Mouse (Mus musculus): ENCODE results near the gene Mef2b. TPM values are rescaled to one million over a fixed set of nuclear protein-coding genes. Genes with fewer than 3 reads are reported as not detected.

The Mef2b gene
- under 1 TPM; 0.25 to 0.29 TPM for total RNA-seq (2021)
- long read RNA-seq, experiment 1, partial matches to known transcripts: 0 of 3 reads
- long read RNA-seq, experiment 1, other reads (novel, unspliced or antisense): 3 of 3 reads
- long read RNA-seq, experiment 2: 0 reads

DNA sequence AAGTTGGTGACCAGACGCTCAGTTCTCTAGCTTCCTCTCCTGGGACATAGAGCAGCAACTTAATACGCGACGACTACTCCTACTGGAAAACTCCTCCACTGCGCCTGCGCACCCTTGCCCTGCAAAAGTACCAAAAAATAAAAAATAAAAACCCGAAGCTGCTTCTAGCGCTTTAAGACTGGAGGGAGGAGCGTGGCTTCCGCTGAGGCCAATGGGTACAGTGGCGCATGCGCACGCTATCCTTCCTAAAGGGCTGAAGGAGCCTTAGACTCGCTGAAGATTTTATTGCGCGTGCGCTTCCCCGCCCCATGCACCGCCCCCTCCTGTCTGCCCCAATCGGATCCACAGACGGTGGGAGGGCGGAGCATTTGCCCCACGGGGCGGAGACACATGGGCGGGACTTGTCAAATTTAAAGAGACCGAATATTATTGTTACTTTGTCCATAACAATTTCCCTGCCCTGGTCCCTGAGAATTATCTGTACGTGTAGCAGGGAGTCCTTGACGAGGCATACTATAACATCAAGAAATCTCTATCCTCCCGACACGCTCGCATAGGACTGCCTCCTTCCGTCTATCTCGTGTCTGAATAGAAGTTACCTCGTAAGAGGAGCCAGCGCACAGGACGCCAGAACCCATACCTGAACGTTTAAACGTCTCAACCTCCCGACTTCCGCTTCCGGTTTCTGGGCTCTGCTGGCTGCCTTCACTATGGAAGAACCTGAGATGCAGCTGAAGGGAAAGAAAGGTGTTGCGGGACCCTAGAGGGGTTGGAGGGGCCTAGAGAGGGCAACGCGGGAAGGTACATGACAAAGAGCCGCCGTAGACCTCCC, at the start of gene Mef2b, which contains the start of the genes Rfxank and Borcs8:
Mef2b (plus strand) TSS at position 686 of the 832 bp plus-strand sequence.
Rfxank (minus strand) TSS at position 129 of the 832 bp plus-strand sequence.
Borcs8 (plus strand) TSS at position 474 of the 832 bp plus-strand sequence.
- peak; percentile 99 for DNase-seq
- intact Hi-C loops (cut with DNase I; ENCODE audit: low total_unique reads): no loop called here

DNA sequence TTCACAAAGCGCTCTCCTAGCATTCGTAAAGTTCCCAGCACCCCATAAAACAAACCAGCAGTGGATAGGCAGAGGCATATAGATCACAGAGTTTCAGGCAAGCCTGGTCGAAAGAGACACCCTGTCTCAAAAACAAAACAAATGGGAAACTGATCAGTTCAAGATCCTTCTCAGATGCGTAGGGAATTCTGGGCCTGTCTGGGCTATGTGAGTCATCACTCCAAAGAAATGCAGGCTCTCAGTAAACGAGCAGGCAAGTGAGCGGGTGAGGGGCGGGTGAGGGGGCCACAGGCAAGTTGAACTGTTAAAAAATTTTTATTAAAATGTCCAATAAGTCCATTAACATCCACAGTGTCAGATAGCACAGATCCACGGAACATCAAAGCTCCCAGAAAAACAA, 46.7 kb upstream of the Mef2b start:
- intact Hi-C loops (cut with DNase I; ENCODE audit: low total_unique reads): no loop called here
- DNase-seq: no peak

DNA sequence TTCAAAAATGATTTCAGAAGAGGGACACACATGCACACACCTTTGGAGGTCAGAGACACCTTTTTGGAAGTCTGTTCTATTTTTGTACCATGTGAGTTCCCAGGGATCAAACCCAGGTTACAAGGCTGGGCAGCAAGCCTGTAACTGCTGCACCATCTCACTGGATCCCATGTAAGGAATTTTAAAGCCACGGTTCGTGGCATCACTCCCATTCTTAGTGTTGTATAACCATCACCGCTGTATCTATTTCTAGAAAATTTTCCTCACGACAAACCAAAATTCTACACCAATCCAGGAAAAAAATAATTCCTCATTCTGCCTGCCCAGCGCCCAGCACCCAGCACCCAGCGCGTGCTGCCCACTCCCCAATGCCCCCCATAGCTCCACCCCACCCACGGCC, 40.2 kb upstream of the Mef2b start:
- intact Hi-C loops (cut with DNase I; ENCODE audit: low total_unique reads): loop anchor here (5.0 kb wide), 1 partner anchor 63 kb away; no protein-coding TSS in a partner anchor
- no peak for DNase-seq

DNA sequence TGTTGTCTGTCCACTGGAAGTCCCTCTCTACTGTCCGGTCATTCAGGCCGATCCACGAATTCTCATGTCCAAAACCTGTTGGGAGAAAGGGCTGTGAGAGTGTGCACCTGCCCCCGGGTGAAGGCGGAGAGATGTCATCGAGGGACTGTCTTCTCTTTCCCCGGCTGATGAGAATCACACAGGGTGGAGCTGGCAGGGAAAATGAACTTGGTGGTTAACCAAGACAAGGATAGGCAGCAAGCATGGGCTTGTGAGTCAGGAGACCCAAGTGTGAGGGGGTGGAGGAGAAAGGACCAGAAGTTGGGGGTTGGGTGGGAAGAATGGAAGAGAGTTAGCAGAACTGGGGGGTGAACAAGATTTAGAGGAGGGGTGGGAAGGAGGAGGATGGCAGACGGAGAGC, 39.3 kb upstream of the Mef2b start:
- intact Hi-C loops (cut with DNase I; ENCODE audit: low total_unique reads): no loop called here
- no peak for DNase-seq

DNA sequence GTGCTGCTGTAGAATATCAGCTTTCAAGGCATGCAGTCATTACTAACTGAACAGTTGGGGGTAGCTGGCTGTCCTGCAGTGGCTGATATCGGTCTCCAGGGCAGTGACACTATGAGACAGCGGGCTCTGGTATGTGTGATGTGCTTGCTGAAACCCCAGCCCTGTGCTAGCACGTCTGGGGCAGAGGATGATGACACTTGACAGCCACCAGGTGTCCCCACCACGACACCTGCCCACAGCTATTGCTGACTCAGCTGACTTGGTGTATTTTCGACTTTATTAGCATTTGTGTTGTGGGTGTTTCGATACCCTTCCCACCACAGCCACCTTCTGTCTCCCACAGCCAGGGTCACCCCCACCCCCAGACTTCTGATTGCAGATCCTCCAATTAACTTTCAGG, 35.0 kb upstream of the Mef2b start:
- intact Hi-C loops (cut with DNase I; ENCODE audit: low total_unique reads): no loop called here
- peak; percentile 24 for DNase-seq

DNA sequence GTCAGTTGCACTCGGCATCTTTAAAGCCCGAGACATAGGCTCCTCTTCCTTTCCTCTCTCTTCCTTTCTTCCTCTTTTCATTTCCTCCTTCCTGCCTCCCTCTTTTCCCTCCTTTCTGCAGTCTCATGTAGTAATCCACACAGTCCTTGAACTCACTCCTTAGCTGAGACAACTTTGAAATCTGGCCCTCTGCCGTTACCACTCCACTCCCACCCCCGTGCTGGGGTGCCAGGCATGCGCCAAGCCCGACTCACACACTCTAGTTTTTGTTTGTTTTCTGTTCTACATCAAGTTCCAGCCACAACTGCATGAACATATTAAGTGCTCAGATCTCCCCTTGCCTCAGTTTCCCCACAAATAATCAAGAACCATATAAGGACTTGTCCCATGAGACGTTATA, 34.6 kb upstream of the Mef2b start:
- intact Hi-C loops (cut with DNase I; ENCODE audit: low total_unique reads): loop anchor here (5.0 kb wide), 1 partner anchor 62 kb away; no protein-coding TSS in a partner anchor
- DNase-seq: no peak

DNA sequence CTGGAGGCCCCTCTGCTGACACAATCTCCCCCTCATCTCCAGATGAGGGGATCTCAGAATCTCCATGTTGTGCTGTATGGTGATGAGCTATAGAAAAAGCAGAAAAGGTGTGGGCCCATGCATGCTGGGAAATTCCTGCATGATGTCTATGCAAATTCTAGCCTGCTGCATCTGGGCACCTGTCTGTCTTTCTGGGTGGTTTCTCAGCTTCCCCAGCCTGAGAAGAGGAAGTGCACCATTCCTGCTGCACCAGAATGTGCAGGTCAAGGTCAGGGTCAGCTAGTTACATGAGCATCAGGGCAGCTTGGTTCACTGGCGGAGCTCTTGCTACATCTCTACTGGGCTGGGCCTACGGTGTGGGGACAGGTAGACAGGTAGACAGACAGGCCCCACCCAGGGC, 29.1 kb upstream of the Mef2b start:
- intact Hi-C loops (cut with DNase I; ENCODE audit: low total_unique reads): loop anchor here (5.0 kb wide), 1 partner anchor 37 kb away; no protein-coding TSS in a partner anchor

DNA sequence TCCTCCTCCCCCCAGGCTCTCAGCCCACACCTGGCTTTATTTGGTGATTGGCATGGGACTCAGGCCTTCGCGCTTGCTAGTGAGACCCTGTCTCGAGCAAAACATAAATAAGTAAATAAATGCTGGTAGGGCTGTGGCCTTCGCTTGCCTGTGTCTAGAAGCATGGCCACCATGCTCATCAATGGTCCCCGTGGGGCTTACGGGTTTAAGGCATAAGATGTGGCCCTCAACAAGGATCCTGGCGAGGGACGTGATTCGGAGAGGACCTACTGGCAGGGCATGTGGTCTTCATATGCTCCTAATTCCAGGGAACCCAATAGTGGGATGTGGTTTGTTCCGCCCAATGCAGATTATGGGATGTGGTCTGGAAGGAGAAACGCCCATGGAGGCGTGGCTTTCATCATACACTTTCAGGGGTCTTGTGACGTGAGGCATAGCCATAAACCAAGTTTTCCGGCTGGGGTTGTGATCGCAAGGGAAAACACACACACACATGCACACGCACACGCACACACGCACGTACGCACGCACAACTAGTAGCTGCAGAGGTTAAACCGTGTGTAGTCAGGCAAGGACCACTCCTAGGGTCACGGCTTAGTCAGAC, 28.2 kb upstream of the Mef2b start:
- intact Hi-C loops (cut with DNase I; ENCODE audit: low total_unique reads): loop anchor here (5.0 kb wide), 1 partner anchor 36 kb away; no protein-coding TSS in a partner anchor
- DNase-seq: no peak

More for the DNA sequence above, 29.1 kb upstream of the Mef2b start:
- no peak for DNase-seq

DNA sequence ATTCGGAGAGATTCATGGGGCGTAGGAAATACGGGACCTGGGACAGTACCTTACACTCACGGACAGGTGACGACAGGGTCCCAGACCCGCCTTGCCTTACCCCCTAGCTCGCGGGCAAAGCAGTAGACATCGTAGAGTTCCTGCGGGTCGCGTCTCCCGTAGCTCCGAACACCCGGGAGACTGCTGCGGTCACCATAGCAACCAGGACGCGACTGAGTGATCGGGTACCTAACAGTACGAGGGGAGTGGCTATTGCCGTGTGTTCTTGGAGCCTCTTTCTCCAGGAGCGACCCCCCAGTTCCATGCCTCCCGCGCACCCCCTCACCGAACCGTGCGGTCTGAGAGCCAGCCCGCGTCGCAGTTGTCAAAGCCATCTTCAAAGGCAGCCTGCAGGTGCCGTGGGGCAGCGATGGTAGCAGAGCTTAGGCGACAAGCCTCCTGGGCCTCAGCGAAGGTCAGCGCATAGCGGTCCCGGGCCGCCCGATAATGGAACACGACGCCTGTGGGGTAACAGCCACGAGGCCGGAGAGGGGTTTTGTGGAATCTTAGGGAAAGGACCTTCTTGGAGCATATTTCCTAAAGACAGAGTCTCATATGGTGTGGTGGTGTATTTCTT, 27.0 kb upstream of the Mef2b start:
- intact Hi-C loops (cut with DNase I; ENCODE audit: low total_unique reads): loop anchor here (5.0 kb wide), 1 partner anchor 35 kb away; no protein-coding TSS in a partner anchor
- DNase-seq: no peak

DNA sequence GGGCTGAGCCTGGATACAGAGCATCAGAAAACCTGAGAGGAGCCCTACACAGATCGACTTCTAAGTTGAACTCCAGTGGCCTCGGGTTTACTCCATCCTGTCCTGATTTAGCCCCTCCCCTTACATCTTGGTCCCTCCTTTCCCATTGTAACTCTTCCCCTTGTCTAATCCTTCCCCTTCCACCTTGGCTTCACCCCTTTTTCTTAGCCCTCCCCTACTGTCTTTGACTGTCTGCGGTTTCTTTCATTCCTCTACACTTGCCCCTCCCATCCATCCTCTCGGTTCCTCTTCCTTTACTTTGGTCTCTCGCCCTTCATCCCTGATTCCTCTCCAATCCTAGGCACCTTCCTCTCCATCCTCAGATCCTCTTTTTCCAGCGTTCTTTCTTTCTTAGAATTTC, 25.0 kb upstream of the Mef2b start:
- DNase-seq: no peak
- intact Hi-C loops (cut with DNase I; ENCODE audit: low total_unique reads): loop anchor here (5.0 kb wide), 1 partner anchor 33 kb away; no protein-coding TSS in a partner anchor

DNA sequence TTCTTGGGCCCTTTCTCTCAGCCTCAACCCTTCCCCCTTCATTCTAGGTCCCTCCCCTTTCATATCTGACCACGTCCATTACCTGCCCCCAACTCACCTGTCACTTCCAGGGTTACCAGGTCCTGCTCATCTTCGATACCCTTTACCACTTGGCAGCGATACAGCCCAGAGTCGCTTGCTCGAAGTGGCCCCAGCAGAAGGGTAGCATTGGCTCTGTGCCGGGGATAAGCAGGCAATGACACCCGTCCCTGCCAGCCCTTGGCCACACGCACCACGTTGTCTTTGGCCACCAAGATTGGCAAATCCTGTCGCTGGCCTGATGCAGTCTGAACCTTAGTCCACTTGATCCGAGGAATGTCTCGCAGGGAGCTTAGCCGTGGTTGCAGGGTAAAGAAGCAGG, 24.6 kb upstream of the Mef2b start:
- intact Hi-C loops (cut with DNase I; ENCODE audit: low total_unique reads): loop anchor here (5.0 kb wide), 1 partner anchor 32 kb away; no protein-coding TSS in a partner anchor
- DNase-seq: no peak

DNA sequence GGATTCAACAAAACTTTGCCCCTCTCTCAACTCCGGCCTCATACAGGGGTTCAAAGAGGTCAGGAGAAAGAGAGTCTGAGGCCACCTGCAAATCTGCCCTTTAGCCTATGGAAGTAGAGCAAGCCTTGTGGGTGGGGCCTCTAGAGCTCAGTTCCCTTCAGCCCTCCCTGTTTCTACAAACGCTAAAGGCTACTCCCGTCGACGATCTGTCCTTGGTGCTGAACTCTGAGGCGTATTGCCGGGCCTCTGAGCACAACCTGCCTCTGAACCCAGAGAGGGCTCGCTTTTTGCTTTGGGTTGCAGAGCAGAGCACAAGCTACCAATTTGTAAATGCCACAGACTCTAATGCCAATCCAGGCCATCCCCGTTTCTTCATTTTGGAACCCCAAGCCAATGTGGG, 21.9 kb upstream of the Mef2b start:
- intact Hi-C loops (cut with DNase I; ENCODE audit: low total_unique reads): no loop called here
- no peak for DNase-seq

DNA sequence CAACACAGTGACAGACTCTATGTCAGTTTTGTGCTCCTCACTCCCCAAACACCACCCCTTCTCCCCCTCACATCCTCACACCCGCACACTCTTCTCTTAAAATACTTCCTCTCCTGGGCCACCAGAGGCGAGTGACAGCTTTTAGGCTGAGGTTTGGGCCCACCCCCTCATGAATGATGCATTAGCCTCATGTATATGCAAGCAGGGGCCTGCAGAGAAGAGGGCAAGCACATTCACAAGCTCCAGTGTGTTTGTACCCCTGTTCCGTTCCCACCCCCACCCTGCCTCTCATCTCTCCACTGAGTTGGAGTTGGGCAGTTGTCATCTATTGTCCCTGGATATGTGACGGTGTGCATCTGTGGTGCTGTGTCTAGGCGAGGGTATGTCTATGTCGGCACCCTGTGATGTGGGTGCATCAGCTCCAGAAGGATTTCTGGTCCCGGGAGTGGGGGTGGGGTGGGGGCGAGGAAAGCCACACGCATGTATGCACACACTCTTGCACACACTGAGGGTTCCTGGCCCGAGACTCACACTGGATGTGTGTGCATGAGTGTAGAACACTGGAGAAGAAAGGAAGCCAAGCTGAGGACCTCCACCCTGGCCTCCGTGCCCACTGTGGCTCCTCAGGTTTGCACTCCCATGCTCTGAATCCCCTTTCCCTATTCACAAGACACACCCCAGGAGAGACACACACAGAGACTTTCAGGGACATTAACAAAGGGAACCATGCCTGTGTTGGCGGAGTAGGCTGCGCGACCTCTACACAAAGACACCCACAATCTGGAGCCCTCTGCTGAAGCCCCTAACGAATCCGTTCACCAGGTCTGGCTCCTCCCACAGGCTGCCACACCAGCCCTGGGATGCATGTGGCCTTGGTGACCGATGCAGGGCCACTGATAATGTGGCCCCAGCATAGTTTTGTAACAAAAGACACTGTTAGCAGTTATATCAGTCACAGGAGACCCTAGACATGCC, 20.5 kb upstream of the Mef2b start:
- no peak for DNase-seq
- intact Hi-C loops (cut with DNase I; ENCODE audit: low total_unique reads): no loop called here

DNA sequence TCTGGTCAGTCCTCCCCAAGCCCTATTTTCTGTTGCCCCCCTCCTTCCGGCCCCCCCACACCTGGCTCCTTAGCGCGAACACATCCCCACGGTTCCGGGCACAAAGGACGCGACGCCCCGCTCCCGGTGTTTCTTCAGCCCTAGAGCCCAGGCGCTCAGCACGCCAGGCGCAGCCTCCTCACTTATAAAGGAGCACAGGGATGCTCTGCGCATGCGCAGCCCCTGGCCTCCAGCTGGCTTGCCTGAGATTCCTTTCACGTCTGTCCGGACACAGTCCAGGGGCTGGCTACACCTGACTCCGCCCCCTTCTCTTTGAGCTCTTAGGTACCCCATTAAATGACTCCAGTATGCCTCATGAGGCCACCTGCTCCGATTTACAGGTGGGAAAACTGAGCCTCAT, 18.8 kb upstream of the Mef2b start, which contains the start of gene Ncan:
Ncan (minus strand) TSS at position 207 of the 400 bp plus-strand sequence.
- peak; percentile 43 for DNase-seq
- intact Hi-C loops (cut with DNase I; ENCODE audit: low total_unique reads): no loop called here

DNA sequence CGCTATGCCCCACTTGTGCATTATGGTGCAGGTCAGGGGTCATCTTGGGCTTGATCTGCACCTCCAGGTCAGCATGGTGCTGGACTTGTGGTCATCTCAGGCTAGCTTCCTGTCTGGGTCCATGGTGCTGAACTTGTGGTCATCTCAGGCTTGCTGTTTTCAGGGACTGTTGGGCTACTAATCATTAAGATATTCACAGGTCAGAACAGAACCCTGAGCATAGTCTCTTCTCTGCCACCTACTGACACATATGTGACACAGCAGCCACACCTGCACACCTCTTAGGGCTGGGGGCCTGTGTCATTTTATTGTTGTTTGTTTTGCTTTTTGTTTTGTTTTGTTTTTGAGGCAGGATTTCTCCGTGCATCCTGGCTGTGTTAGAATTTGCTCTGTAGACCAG, 16.6 kb upstream of the Mef2b start:
- no peak for DNase-seq
- intact Hi-C loops (cut with DNase I; ENCODE audit: low total_unique reads): no loop called here

DNA sequence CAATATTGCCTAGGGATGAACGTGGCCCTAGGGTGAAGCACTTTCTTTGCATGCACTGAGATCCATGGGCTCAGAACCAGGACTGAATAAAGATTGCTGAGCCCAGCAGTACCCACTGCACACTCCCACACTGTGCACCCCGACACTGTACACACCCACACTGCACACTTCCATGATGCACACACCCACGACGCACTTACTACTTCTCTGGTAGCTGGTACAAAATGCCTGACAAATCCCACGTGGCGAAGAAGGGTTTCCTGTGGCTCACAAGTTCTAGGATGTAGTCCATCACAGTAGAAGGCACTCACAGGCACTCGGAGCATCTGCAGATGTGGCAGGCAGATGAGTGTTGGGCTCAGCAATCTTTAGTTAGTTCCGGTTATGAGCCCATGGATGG, 14.5 kb upstream of the Mef2b start:
- intact Hi-C loops (cut with DNase I; ENCODE audit: low total_unique reads): no loop called here
- no peak for DNase-seq

DNA sequence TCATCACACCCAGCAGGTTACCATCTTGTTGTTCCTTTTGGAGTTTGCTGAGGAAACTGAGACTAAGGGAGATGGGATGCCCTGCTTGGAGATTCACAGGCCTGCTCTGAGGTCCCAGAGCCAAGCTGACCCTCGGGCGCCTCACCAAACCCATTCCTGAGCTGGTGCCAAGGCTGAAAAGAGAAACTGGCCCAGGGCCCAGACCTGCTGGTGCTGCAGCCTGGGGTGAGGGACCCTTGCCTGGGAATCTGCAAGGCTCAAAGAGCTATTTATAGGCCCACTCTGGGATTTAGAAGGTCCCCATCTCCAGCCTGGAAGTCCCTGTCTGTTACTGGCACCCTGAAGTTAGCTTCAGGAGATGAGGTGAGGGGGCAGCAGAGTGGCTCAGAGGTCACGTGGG, 11.1 kb upstream of the Mef2b start:
- peak; percentile 54 for DNase-seq
- intact Hi-C loops (cut with DNase I; ENCODE audit: low total_unique reads): no loop called here

DNA sequence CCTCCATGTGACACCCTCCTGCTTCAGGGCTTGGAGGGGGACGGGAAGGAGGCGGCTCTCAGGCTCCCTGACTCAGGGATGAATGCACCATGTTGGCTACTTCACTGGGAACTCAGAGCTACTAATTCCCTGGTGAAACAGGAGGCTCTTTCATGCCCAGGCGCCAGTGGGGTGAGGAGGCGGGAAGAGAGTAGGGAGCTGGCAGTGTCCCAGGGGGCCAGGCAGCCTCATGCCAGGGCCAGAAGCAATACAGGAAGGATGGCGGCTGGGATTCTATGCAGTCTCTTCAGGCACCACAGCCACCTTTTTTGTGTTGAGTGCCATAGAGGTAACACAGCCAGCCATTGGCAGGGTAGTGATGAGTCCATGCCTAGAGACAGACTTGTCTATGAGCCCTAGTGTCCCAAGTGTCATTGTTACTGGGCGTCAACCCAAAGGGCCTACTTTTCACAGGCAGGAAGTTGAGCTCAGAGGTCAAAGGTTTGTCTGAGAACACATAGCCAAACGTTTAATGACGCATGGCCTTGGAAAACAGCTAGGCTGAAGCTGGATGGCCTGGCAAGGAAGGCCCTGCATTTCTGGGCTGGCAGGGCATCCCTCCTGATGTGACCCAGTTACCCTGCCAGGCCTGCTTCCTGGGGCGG, 10.1 kb upstream of the Mef2b start:
- intact Hi-C loops (cut with DNase I; ENCODE audit: low total_unique reads): no loop called here

More for the DNA sequence above, 10.1 kb upstream of the Mef2b start:
- DNase-seq: peak; percentile 51

Measured in gastrocnemius, postnatal 14 days (tissue).